Mouse (Mus musculus) thymus, postnatal 0 days (tissue): ENCODE results near the gene Rragd. TPM values are rescaled to one million over a fixed set of nuclear protein-coding genes. Genes with fewer than 3 reads are reported as not detected.
A peak's percentile ranks its signal among the peaks of the same experiment; 100 is the strongest.
"Not testable (repeated sequence)": the region's sequence is repeated elsewhere in the genome, so short reads cannot be mapped to it uniquely, and the experiment has no call there.

ENCODE experiments used
- DNase-seq: peaks from one replicate; pipeline ENCODE4 v3.0.0-alpha.2; 2015; ENCODE audit warnings: low spot score
- polyA plus RNA-seq: library from polyadenylated mRNA; unstranded; fragments of >200 nt; fragmentation: Nextera tagmentation; extraction: Ambion mirVana; gene quantifications from 2 replicates; pipeline ENCODE4 v1.2.1, GENCODE M21; 2015

Gene Rragd
- polyA plus RNA-seq, 1 experiment from 2014 or later: 12.5 TPM

DNA sequence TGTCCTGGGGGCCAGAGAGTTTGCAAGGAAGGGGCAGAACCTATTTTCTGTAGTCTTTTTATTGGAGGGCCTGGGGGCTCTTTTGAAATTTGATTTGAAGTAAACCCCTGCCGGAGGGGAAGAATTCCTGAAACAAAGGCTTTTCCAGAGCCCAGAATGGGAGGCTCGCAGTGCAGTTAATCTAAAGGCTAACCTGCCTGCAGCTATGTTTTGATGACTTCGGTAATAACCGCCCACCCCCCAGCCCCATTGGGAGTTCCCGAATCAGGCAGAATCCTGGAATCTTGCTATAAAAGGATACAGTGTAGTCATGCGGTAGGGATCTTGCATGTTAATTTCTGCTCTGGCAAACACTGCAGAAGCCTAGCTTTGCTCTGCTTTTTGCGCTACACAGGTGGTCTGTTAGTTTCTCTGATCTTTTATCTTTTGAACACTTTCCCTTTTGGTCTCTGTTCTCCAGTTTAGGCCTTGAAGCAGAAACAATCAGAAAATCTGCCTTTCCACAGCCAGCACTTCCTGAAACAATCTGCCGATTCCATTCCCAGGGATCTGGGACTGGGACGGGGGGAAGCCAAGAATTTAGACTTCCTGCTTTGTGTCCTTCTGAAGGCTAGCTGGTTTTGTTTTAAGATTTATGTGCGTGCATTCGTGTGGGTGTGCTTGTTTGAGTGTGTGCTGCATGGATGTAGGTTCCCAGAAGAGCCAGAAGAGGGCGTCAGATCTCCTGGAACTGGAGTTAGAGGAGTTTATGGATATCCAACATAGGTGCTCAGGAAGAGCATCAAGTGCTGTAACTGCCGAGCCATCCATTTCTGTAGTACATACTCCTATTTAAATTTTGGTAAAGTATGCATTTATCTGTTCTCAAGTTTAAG, 2.2 kb downstream of the Rragd start:
- DNase-seq: peak; percentile 59

DNA sequence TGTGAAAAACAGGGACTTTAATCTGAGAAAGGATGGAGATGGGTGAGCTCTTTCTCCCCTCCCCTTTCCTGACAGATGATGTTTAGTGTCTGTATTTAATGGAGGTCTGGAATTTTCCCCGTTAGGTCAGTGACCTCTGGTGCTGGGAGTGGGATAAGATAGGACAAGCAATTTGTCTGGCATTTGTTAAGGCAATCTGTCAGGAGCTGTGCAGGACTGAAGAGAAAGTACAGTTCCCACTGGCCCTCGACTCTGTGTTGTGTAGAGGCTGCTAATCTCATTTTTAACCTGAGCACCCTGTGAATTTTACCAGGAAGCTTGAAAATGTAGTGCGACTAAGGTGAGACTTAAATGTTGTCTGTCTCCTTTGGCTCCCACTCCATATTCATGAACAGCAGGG, 2.8 kb downstream of the Rragd start:
- DNase-seq: no peak

DNA sequence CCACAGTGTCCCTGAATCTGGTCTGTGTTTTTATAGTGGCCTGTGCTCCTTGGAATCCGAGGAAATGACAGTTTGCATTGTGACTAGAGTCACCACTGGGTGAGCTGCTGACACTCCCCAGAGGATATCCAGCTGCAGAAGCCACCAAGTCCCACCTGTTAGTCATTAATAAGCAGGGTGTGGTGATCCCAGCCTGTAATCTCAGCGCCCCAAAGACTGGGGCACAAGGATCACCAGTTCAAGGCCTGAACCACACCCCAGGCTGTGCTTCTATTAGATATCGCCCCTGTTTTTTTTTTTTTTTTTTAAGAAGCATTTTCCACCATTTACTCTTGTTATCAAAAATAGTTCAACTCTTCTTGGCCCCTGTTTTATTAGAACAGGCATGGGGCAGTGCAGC, 4.2 kb downstream of the Rragd start:
- no peak for DNase-seq

DNA sequence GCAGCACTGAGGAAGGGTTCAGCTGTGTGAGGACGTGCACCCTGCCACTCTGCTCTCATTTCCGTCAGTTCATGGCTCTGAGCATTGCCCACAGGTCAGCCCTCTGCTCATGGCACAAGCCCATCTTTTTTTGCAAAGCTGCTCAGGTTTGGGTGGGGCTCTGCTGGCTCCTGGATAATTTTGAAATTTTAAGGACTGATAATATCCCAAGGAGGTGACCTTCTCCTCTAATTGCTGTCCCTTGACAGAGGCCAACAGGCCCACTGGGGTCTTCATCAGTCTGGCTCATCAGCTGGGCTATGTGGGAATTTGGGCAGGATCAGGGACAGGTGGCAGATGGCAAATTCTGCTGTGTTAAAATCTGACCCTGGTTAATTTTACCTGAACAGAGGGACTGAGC, 6.5 kb downstream of the Rragd start:
- DNase-seq: no peak

DNA sequence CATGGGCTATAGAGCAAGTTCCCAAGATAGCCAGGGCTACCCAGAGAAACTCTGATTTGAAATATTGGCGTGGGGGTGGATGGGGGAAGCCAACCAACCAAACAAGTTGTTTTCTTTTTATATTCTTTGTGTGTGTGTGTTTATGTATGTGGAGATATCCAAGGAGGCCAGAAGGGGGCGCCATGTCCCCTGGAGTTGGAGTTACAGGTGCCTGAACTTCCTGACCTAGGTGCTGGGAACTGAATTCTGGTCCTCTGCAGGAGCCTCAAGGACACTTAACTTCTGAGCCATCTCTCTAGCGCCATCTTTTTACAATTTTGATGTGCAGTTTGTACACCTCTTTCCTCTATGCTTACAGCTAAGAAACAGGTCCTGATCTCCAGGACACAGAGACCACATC, 11.3 kb downstream of the Rragd start:
- no peak for DNase-seq

DNA sequence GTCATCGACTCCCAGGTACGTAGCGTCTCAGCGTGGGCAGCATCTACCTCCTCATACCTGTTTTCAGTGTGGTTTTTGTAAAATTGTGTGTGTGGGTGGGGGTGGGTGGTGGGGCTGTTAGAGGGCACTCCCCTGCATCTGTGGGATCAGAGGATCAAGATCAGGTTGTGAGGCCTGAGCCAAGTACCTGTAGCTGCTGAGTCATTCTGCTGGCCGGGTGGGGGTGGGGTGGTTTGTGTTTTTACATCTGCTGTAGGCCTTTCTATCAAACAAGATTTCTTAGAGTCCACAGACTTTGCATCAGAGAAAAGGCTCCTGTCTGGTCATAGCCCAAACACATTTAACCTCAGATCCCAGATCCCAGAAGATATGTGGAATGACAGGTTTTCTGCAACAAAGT, 13.2 kb downstream of the Rragd start:
- no peak for DNase-seq

DNA sequence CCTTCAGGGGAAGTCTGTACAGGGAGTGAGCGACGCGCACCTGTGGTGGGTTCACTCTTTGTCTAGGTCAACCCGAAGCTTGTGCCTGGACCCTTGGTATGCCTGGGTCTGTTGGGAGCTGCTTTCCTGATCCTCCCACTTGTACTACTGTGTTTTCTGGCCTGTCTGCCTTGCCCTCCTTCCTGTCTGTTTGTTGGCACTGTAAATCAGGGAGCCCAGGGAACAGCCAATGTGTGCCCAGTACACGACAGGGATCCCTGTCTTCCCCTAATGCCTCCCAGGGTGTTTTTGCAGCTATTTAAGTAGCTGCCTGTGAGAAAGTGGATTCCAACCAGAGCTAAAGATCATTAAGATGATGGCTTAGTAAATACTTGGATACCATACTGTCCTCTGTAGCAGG, 14.7 kb downstream of the Rragd start:
- no peak for DNase-seq

DNA sequence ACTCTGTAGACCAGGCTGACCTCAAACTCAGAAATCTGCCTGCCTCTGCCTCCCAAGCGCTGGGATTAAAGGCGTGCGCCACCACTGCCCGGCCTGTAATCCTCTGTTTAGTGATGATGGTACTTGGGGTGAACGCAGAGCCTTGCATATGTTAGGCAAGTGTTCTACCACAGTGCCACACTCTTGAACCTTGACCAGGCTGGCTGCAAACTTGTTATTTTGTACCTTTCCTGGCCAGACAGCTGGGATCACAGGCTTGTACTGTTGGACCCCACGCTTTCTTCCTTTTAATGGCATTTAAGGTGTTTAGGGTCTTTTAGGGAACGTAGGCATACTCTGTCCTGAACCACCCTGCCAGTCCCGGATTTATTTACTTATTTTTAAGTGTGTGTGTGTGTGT, 16.2 kb downstream of the Rragd start:
- DNase-seq: no peak

DNA sequence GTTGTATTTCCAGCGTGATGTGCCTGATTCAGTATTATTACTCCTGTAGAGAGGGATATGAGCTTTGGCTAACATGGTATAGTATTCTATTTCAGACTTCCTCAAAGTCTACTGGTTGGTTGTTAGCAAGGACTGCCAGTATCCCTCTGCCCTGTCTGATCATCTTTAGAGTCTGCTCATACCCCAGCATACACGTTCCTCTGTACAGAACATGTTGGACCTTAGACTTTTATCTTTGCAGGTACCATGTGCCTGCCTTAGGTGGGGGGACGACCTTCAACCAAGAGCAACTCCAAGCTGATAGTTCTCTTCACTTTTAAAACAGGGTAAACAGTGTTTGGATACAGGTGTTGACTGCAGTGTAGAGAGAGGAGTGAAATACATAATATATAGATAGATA, 19.2 kb downstream of the Rragd start:
- DNase-seq: no peak

DNA sequence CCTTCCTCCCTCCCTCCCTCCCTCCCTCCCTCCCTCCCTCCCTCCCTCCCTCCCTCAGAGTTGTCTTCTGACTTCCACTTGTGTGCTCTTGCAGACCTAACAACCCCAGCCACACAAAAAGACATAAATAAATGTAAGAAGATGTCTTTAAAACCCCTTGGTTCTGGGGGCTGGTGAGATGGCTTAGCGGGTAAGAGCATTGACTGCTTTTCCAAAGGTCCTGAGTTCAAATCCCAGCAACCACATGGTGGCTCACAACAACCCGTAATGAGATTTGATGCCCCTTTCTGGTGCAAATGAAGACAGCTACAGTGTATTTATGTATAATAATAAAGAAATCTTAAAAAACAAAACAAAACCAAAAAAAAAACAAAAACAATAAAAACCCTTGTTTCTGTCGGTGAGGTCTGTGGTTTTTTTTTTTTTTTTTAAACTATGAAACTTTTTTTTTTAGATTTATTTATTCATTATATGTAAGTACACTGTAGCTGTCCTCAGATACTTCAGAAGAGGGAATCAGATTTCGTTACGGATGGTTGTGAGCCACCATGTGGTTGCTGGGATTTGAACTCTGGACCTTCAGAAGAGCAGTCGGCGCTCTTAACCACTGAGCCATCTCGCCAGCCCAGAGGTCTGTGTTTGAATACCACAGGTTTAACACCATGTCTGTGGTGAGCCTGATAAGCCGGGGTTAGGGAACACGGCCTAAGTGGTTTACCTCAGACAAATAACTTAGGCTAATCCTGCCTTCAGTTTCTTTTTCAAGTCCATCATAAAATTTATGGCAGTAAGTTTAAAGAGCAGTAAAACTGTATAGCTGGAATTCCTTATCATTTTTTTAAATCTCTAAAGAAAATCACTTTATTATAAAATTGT, 23.0 kb downstream of the Rragd start:
- not testable (repeated sequence) for DNase-seq

DNA sequence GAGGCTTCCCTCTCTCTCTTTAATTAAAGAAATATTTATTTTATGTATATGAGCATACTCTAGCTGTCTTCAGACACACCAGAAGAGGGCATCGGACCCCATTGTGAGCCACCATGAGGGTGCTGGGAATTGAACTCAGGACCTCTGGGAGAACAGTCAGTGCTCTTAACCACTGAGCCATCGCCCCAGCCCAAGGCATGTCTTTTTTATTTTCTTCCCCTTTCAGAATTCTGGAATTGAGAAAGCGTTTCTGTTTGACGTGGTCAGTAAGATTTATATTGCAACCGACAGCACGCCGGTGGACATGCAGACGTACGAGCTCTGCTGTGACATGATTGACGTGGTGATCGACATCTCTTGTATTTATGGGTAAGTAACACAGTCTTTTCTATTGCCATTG, 24.0 kb downstream of the Rragd start:
- DNase-seq: no peak

DNA sequence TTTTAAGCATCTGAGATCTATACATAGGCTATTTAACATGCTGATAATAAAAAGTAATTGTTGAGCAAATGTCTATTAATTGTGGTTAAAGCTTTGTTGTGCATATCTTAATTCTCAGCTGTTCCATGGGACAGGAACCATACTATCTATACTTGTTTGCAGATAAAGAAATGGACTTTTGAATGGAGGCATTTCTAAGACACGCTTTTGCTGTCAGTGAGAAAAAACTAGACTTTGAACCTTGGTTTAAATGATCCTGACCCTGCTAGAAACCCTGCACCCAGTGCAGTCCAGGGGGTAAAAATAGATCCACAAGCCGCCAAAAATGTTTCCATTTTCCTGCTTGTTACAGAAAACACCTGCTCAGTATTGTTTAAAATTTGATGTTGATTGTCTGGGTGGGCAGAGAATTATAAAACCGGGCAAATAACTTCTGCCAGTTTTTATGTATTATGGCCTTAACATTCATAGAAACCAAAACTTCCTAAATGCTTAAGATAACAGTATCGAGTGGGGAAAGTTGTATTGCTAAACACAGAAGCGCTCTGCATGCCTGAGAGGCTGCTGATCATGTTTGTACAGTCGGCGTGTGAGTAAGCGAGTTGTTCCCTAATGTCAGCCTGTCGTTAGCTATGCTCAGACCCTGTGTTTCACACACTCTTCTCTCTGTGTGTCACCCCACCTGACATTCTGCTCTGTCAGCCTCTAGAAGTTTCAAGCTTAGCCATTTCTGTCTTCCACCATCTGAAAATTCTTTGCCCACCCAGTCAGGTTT, 24.8 kb downstream of the Rragd start:
- no peak for DNase-seq

DNA sequence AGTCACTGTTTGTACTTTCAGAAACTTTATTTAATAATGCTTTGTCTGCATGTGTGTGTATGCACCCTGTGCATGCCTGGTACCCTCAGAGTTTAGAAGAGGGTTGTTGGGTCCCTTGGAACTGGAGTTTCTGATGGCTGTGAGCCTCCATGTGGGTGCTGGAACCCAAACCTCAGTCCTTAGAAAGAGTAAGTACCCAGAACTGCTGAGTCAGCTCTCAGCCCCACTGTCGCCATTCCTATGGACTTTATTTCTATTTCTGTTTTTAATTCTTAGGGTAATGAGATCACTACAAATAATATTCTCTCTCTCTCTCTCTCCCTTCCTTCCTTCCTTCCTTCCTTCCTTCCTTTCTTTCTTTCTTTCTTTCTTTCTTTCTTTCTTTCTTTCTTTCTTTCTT, 27.2 kb downstream of the Rragd start:
- DNase-seq: no peak

DNA sequence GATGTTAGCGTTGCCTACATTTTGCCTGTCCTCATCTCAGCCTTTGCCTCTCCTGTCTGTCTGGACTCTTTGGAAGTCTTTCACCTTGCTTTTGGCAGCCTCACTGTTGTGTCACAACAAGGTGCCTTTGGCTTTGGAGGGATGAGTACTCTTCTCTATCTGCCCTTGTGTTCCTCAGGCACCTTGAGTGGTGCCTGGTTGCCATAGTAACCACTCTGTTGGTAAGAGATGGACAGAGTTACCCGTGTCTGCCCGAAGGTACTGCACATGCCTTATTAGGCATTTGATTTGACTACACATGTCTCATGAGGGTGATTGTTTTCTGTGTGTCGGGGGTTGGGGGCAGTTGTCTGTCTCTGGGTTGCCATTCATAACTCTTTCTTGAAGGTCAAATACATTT, 29.6 kb downstream of the Rragd start:
- DNase-seq: no peak

DNA sequence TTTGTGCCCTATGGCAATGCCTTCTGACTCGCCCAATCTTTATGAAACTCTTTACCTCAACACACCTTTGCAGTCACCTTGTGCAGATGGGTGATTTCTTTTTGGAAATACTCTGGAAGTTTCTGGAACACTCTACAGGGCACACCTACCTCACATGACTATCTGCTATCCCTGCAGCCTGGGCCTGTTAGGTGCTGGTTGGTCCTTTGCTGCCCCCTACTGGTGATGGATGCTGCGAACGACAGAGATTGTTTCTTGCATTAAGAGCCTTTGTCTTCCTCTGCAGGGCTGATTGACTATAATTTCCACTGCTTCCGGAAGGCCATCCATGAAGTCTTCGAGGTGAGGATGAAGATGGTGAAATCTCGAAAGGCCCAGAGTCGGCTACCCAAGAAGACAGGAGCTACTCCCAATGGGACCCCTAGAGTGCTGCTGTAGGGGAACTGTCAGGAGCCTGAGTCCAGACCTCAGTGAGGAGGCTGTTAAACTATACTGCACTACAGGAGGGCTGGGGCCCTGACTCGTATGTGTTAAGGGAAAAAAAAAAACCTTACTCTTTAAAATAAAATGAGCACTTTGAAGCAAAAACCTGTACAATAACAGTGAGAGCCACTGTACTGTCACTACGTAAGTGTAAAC, 35.6 kb downstream of the Rragd start:
- peak; percentile 90 for DNase-seq

DNA sequence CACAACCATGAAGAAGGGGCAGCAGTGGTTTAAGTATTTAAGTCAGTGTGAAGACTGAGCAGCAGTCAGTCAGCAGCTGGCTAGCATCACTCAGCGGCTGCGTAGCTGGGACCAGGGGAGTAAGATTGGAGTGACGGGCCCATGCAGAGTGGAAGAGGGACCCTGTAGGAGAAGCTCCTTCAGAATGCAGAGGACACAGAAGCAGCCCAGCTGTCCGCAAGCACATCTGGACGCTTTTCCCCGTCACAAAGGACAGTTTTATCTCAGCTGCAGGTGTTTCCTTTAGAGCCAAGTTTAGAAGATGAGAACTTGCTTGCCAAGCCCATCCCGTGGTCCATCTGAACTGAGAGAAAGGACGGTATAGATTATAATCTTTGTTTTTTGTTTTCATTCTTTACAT, 41.6 kb downstream of the Rragd start:
- DNase-seq: no peak

DNA sequence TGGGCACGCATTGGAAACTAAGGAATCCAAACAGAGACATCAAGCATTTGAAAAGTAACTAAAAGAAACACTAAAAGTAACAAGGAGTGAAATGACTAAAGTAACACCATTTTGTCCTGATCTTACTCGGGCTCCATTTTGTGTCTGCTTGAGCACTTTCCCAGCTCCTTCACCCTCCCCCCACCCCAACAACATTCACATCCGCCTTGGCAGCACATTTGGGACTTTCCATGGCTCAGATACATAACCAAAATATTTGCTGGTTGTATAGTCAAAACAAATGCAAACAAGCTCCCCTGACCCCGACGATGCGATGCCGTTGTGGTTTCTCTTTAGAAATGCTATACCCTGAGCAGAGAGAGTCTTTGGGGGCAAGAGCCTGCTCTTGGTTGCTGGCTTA, 46.3 kb downstream of the Rragd start:
- no peak for DNase-seq

DNA sequence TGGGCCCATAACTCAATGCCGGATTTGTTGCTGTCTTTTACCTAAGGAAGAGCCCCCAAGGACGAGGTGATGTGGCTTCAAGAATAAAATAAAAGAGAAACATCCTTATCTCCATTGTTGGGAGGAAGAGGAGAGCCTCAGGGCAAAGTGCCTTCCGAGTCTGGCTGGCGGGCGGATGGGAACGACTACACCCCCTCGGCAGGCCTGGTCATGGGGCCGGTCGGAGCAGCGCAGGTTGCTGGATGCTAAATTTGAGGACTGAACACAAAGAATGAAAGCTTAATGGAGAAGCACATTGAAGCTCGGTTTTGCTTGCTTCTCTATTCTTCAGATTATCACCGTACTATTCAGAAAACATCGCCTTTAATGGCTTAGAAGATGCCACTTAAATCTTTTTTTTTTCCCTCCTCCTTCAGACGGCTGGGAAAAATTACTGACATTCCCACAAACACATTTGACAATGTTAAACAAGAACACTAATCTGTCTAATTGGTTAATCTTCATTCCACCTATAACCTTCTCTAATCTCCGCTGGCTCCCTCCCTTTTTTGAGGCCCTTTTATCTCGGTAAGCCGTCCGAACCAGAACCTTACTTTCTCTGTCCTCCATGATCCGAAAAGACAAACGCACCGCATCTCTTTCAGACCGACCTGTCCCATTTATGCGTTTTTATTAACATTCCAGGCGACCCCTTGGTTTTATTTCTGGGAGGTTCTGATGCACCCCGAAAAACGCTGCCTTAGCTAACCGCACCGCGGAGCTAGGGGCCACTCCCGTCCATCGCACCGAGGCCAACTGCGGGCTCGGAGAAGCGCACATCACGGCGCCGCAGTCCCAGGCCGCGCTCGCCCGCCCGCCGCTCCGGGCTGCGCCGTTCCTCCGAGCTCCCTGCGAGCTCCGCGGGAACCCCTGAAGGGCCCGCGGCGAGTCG, 47.7 kb downstream of the Rragd start:
- no peak for DNase-seq

DNA sequence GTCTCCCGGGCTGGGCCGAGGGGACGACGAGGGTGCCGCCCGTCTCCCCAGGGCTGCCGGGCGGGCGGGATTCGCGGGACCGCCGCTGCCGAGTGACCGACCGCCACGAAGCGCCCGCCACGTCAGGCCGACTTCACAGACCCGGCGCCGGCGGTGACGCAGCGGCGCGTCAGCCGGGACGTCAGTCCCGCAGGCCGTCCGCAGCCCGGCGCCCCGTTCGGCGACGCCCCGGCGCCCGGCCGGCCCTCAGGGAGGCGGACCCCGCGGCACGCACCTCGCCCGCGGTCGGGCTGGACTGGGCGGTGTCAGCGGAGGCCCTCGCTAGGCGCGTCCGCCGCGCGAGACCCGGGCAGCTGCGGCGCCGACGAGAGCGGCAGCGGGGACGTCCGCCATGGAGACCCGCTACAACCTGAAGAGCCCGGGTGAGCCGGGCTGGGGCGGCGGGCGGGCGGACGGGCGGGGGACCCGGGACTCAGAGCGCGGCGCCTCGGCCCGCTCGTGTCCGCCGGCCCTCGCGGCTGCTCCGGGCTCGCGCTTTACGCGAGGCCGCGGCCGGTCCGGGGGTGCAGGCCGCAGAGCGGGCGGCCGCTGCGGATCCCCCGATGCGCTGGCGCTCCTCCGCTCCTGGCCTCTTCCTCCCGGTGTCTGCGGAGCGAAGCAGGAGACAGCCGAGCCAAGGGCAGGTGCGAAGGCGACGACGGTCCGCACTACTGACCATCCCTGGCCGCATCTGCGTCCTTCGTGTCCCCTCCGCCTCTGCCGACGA, 48.5 kb downstream of the Rragd start, which contains the start of gene Ube2j1:
Gene Ube2j1 (plus strand): TSS at position 222 of the 766 bp plus-strand sequence.
- peak; percentile 84 for DNase-seq
